Mouse (Mus musculus): Measurements from ENCODE around the gene Bglap2.
"Not testable (repeated sequence)": the region's sequence is repeated elsewhere in the genome, so short reads cannot be mapped to it uniquely, and the experiment has no call there.

Gene Bglap2

GRCm38 (mm10) chr3:88384364-88384763 is 5.9 kb upstream of the Bglap2 start, which contains the start of gene Bglap:
Bglap (minus strand) TSS chr3:88384464.
- no peak for DNase-seq

DNA sequence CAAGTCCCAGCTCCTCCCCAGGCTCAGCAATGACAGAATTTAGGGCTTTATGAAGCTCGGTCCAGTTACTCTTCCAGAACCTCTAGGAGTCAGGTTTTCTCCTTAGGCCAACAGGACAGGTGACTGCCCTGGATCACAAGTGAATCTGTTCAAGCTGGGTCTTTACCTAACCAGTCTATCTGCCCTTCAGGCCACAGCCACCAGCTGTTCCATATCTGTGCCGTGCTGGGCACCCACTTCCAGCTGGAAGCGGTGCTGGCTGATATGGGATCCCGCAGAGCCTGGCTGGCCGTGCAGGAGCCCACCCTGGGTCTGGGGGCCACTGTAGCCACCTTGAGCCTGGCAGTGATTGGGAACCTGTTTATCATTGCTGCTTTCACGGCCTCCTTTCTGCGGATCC is 3.9 kb upstream of the Bglap2 start:
- DNase-seq: not testable (repeated sequence)

DNA sequence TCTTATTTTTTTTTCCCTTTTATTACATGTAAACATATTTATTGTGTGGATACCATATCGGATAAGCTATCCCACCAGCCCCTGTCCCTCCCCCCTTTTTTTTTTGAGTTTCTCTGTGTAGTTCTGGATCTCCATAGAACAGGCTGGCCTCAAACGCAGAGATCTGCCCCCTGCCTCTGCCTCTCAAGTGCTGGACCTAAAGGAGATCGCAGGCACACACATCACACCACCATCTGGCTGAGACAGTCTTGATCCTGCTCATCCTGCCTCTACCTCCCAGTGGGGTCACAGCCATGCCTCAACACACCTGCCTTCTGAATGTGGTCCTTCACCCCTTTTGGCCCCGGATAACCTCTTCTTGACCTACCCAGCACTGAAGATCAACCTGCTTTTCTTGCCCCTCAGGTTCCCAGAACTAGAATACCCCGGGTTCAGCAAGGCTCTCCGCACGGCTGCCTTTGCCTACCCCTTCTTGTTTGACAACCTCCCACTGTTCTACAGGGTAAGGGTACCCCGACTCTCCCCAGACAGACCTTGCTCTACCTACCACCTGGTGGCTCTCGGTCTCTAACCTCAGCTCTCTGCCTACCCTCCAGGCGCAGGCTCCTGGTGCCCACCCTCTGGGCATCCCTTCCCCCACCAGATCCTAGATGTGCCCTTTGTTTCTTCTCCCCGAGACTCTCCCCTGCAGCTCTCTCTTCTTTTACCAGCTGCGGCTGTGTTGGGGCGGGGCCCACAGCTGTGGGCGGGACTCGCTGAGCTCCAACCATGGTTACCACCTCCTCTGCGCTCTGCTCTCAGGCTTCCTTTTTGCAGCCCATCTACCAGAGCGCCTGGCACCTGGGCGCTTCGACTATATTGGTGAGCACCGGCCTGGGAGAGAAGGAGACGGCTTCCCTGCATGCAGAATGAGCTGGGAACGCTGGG is 3.2 kb upstream of the Bglap2 start:
- DNase-seq: peak in 1 of 2 experiments; percentile 25

DNA sequence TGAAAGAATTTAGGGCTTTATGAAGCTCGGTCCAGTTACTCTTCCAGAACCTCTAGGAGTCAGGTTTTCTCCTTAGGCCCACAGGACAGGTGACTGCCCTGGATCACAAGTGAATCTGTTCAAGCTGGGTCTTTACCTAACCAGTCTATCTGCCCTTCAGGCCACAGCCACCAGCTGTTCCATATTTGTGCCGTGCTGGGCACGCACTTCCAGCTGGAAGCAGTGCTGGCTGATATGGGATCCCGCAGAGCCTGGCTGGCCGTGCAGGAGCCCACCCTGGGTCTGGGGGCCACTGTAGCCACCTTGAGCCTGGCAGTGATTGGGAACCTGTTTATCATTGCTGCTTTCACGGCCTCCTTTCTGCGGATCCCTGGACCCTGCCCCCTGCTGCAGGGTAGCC is 1.9 kb downstream of the Bglap2 start:
- DNase-seq: not testable (repeated sequence)

DNA sequence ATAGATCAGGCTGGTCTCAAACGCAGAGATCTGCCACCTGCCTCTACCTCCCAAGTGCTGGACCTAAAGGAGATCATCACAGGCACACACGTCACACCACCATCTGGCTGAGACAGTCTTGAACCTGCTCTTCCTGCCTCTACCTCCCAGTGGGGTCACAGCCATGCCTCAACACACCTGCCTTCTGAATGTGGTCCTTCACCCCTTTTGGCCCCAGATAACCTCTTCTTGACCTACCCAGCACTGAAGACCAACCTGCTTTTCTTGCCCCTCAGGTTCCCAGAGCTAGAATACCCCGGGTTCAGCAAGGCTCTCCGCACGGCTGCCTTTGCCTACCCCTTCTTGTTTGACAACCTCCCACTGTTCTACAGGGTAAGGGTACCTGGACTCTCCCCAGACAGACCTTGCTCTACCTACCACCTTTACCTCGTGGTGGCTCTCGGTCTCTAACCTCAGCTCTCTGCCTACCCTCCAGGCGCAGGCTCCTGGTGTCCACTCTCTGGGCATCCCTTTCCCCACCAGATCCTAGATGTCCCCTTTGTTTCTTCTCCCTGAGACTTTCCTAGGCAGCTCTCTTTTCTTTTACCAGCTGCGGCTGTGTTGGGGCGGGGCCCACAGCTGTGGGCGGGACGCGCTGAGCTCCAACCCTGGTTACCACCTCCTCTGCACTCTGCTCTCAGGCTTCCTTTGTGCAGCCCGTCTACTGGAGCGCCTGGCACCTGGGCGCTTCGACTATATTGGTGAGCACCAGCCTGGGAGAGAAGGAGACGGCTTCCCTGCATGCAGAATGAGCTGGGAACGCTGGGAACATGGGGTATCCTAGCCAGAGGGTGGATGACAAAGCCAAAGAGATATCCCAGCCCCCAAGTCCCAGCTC is 2.5 kb downstream of the Bglap2 start:
- peak in 1 of 2 experiments; percentile 14 for DNase-seq

- DNase-seq: not testable (repeated sequence)
Measured at GRCm38 (mm10) chr3:88372643-88373042, 5.9 kb downstream of the Bglap2 start, which contains the start of gene Bglap3. Bglap3 (minus strand) TSS chr3:88372743.

DNA sequence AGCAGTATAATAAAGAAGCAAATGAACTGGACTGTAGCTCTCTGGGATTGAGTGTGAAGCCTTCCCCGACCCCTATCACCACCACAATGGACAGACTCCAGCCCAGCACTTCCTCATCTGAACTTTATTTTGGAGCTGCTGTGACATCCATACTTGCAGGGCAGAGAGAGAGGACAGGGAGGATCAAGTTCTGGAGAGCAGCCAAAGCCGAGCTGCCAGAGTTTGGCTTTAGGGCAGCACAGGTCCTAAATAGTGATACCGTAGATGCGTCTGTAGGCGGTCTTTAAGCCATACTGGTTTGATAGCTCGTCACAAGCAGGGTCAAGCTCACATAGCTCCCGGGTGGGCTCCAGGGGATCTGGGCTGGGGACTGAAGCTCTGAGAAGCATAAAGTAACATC is 10.0 kb downstream of the Bglap2 start:
- not testable (repeated sequence) for DNase-seq

- DNase-seq: not testable (repeated sequence)
Measured at GRCm38 (mm10) chr3:88367517-88367916, 11.0 kb downstream of the Bglap2 start.

DNA sequence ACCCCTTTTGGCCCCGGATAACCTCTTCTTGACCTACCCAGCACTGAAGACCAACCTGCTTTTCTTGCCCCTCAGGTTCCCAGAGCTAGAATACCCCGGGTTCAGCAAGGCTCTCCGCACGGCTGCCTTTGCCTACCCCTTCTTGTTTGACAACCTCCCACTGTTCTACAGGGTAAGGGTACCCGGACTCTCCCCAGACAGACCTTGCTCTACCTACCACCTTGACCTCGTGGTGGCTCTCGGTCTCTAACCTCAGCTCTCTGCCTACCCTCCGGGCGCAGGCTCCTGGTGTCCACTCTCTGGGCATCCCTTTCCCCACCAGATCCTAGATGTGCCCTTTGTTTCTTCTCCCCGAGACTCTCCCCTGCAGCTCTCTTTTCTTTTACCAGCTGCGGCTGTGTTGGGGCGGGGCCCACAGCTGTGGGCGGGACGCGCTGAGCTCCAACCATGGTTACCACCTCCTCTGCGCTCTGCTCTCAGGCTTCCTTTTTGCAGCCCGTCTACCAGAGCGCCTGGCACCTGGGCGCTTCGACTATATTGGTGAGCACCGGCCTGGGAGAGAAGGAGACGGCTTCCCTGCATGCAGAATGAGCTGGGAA is 11.6 kb downstream of the Bglap2 start:
- peak; percentile 44 to 52 for DNase-seq

DNA sequence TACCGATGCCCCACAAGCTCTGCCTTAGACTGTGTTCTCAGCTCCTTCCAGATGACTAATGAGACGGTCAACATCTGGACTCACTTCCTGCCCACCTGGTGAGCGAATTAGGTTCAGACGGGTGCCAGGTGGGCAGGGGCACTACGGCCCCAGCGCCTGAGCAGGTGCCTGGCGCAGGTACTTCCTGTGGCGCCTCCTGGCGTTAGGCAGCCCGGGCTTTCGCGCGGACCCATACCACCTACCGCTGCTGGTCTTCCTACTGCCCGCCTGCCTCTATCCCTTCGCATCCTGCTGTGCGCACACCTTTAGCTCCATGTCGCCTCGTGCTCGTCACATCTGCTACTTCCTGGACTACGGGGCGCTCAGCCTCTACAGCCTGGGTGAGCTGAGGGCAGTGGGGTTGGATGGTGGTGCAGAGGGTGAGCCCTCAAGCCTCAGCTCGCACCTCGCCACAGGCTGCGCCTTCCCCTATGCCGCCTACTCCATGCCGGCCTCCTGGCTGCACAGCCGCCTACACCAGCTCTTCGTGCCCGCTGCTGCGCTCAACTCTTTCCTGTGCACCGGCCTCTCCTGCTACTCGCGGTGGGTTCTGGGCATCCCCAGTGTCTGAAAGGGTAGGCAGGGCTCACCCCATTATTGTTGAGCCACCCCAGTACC is 12.7 kb downstream of the Bglap2 start:
- DNase-seq: no peak

- peak; percentile 82 to 87 for DNase-seq
Measured at GRCm38 (mm10) chr3:88364337-88364736, 14.2 kb downstream of the Bglap2 start, which contains the start of gene Paqr6. Paqr6 (plus strand) TSS chr3:88364584.

DNA sequence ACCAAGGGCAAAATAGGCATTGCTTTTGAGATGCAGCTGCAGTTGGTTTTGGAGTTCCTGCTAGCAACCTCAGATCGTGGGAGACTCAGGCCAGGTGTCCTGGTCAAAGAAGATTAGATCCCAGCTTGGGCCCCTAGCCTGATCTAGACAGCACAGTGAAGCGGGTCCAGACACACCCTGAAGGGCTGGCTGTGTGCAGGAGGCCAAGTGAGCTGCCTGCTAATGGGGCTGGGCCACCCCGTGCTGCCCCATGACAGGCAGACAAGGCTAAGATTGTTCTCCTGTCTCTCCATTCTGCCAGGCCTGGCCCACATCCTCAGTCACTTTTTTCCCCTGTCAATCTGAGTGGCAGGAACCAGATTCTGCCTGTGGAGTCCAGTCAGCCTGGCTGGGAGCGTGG is 14.8 kb downstream of the Bglap2 start:
- peak in 1 of 2 experiments; percentile 24 for DNase-seq

DNA sequence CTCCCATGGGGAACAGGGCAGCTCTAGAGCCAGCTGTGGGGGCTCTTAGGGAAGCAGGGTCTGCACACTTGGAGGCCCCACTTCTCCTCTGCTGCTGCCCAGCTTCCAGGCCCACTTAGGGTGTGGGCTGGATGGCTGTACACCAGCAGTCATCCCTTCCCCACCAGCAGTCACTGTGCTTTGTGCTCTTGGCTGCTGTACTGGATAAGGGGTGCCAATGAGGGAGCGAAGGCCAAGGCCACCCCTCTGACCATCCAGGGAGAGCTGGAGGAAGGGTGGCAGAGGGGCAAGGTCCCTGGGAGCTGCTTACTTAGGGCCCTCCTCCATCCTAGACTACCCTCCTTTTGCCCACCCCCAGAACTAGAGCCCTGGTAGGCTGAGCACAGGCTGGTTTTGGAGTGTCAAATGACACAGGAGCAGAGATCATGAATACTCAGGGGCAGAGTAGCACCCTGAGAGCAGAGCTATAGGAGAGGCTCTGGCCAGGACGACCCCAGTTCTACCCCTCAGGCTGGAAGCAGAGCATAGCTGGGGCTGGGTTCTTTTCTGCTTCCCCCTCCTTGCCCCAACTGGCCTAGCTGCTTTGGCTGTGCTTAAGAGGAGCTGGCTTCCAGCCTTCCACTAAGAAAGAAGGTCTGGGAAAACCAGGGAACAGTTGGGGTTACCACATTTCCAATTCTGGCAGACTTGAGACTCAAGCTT is 16.7 kb downstream of the Bglap2 start:
- no peak for DNase-seq

DNA sequence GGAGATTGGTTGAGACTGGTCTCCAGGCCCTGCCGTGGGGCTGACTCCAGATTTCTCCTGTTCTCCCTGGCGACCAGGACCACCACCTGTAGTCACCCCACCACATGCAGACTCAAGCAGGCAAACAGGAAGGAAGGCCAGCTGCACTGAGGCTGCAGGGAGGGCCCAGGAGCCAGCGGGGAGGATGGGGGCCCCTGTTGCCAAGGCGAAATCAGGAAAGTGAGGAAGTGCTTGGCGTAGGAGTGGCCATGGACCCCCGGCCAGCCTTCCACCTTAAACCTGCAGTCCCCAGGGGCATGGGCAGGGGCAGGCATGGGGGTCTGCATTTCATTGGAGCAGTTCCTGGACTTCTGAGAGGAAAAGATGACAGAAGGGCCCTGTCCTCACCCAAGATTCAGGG is 17.4 kb downstream of the Bglap2 start:
- DNase-seq: no peak

GRCm38 (mm10) chr3:88359989-88360388 is 18.5 kb downstream of the Bglap2 start:
- DNase-seq: no peak

- no peak for DNase-seq
Measured at GRCm38 (mm10) chr3:88359584-88359983, 18.9 kb downstream of the Bglap2 start.

DNA sequence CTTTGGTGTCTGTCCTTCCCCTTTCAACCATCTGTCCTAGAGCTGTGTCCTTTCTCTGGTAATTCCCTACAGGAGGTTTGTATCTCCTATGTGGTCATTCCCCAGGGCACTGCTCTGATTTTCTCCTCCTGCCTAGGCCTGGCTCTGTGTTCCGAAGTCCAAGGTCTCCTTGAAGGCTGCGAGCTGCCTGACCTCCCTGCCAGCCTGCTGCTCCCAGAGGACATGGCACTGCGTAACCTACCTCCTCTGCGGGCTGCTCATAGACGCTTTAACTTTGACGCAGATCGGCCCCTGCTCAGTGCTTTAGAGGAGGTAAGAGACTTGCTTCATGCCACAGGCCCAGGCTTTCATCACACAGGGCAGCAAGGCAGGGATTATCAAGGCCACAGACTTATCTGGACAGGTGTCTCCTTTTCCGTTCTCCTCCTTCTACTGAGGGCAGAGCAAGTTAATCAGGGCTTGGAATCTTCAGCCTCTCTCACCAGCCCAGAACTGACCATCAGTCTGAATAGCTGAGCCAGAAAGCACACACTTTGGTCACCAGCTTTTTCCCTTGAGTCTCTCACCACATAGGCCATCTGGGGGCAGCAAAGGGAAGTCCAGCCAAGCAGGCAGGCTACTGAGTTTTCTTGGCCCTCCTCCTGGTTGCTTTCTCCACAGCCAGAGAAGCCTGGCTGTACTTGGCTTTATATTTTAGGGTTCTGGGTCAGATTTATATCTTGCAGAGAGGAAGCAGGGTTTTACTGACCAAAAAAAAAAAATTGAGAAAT is 23.9 kb downstream of the Bglap2 start:
- no peak for DNase-seq

GRCm38 (mm10) chr3:88352907-88353306 is 25.6 kb downstream of the Bglap2 start:
- no peak for DNase-seq

DNA sequence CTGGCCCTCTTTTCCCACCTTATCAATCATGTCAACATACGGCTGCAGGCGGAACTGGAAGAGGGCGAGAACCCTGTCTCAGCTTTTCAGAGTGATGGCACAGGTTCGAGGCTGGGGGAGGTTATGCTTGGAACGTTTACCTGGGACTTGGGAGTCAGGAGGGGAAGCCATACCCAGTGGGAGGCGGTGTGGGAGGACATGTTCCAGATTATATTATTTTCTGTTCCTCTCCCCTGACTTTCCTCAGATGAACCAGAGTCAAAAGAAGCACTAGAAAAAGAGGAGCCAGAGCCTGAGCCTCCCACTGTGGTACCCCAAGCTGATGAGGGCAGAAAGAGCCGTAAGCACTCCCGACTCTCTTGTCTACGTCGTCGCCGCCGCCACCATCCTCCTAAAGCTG is 27.8 kb downstream of the Bglap2 start:
- no peak for DNase-seq

GRCm38 (mm10) chr3:88339006-88339405 is 39.5 kb downstream of the Bglap2 start:
- DNase-seq: no peak

GRCm38 (mm10) chr3:88338316-88338715 is 40.2 kb downstream of the Bglap2 start:
- no peak for DNase-seq

All from lung, adult 18-20 months (tissue).